ENCODE assay signal across 27 mouse cellular contexts in the genomic region with DNA sequence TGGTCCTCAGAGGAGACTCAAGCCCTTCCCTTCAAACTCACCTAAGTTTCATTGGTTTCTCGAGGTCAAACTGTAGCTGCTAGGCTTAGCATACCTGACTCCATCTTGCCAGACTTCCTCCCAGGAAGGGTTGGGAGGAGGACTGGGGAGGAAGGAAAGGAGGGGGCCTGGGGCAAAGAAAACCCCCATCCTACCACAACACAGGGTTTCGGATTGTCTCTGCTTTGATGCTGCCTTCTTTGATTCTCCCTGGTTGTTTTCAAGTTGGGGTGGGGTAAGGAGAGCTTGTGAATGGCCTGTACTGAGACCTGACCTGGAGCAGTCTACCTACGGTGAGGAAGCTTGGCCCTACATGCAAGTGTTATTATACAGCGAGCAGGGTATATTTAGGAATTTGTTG. TPM values are rescaled to one million over a fixed set of nuclear protein-coding genes. Genes with fewer than 3 reads are reported as not detected.
"Had no signal": no experiment of that assay in that cellular context is flagged by ENCODE, and none has a peak within 500 bp of the region (broad histone marks: within the 10 kb centered on the region; RNA-seq: fewer than 3 reads in every experiment).

No protein-coding gene starts in this region.

- H3K4me3 ChIP-seq: layer of hippocampus, adult 2 months; left cerebral cortex, adult 2 months; liver, embryonic 13.5 days; megakaryocyte, embryonic 14.5 days; midbrain, embryonic 10.5 days; midbrain, embryonic 13.5 days; myocyte had no signal

- H3K27ac ChIP-seq: kidney, postnatal 0 days; layer of hippocampus, adult 2 months; left cerebral cortex, adult 2 months; liver, embryonic 13.5 days; midbrain, embryonic 10.5 days; midbrain, embryonic 13.5 days; stomach, postnatal 0 days had no signal

- ATAC-seq: intestine, postnatal 0 days; lung, postnatal 0 days; midbrain, embryonic 13.5 days; midbrain, embryonic 16.5 days had no signal

- H3K27me3 ChIP-seq: liver, embryonic 13.5 days; megakaryocyte, embryonic 14.5 days; midbrain, embryonic 13.5 days had no signal

- H3K4me1 ChIP-seq: midbrain, embryonic 10.5 days; midbrain, embryonic 13.5 days had no signal

- H3K9me3 ChIP-seq: liver, embryonic 13.5 days had no signal

- DNase-seq: kidney, adult 2 months; kidney, postnatal 25 days; layer of hippocampus, adult 9-11 months; layer of hippocampus, postnatal 36 days; liver, embryonic 13.5 days; lung, embryonic 14.5 days; lung, postnatal 36 days; right cerebral cortex, adult 18-20 months; right cerebral cortex, postnatal 14 days; right cerebral cortex, postnatal 4 days had no signal

- H3K36me3 ChIP-seq: liver, embryonic 13.5 days; midbrain, embryonic 10.5 days; midbrain, embryonic 13.5 days had no signal

- H3K9ac ChIP-seq: liver, embryonic 13.5 days; lung, embryonic 14.5 days; midbrain, embryonic 13.5 days had no signal

RNA-seq across cellular contexts. Expression of a gene that starts 30.2 kb away (rescaled TPM):
- total RNA-seq: layer of hippocampus, adult 2 months; layer of hippocampus, postnatal 36 days; left cerebral cortex, adult 2 months; left cerebral cortex, postnatal 10 days; left cerebral cortex, postnatal 36 days; liver, adult 2 months; monocyte, adult 5-6 weeks had no signal
- polyA plus RNA-seq: intestine, postnatal 0 days; kidney, adult 2 months; liver, adult 2 months; liver, embryonic 13.5 days; lung, embryonic 14.5 days; lung, postnatal 0 days; midbrain, embryonic 13.5 days; midbrain, embryonic 16.5 days; myocyte; neural tube, embryonic 14.5 days; stomach, embryonic 14.5 days; stomach, postnatal 0 days had no signal
